Mouse (Mus musculus) spleen, adult 2 months (tissue): ENCODE measurements around the gene Rasgef1c. TPM values are rescaled to one million over a fixed set of nuclear protein-coding genes. Genes with fewer than 3 reads are reported as not detected.

Experiments
- DNase-seq, 2 experiments: peaks; one replicate each; pipeline versions ENCODE4 v3.0.0 to v3.0.0-alpha.2; 2012 to 2021; ENCODE audit warnings: low spot score in 2 of 2, low read depth in 1 of 2
- H3K27ac ChIP-seq: fragments of 200-500 bp; 2 replicates; pipeline ENCODE4 v1.5.1; 2012; ENCODE audit warnings: low read length, inconsistent platforms; ENCODE audit not compliant: insufficient read depth
- H3K27me3 ChIP-seq: fragments of 200-500 bp; 2 replicates; pipeline ENCODE4 v1.6.1; 2012; ENCODE audit warnings: mild to moderate bottlenecking, moderate library complexity, low read length, inconsistent platforms; ENCODE audit not compliant: control insufficient read depth, insufficient read depth
- H3K36me3 ChIP-seq: fragments of 200-500 bp; 2 replicates; pipeline ENCODE4 v1.6.1; 2012; ENCODE audit warnings: mild to moderate bottlenecking, low read length, inconsistent platforms; ENCODE audit not compliant: control insufficient read depth, insufficient read depth
- H3K4me1 ChIP-seq: fragments of 200-500 bp; 2 replicates; pipeline ENCODE4 v1.6.1; 2011; ENCODE audit warnings: inconsistent platforms; ENCODE audit not compliant: control insufficient read depth, insufficient read depth, insufficient read length
- H3K4me3 ChIP-seq: fragments of 200-500 bp; 2 replicates; pipeline ENCODE4 v1.5.1; 2011; ENCODE audit warnings: mild to moderate bottlenecking, inconsistent platforms; ENCODE audit not compliant: insufficient read depth, insufficient read length; ENCODE audit errors: extremely low read depth
- CTCF ChIP-seq: fragments of 200-500 bp; IDR thresholded peaks from 2 replicates; pipeline ENCODE4 v1.5.1; 2011; ENCODE audit warnings: mild to moderate bottlenecking, inconsistent platforms; ENCODE audit not compliant: insufficient read depth, insufficient read length, insufficient replicate concordance; ENCODE audit errors: extremely low read depth
- POLR2A ChIP-seq: fragments of 200-500 bp; IDR thresholded peaks from 2 replicates; pipeline ENCODE4 v1.6.1; 2011; ENCODE audit warnings: low read depth, low read length, inconsistent platforms
- WGBS: fragments of 180-500 bp; shearing (Covaris S2); methylation state at CpG from one replicate; pipeline ENCODE4 v1.1.7; 2018; 5-methylcytosine and 5-hydroxymethylcytosine counted together
- polyA plus RNA-seq: library from polyadenylated mRNA; depleted of rRNA; stranded (reverse); fragments of >200 nt; gene quantifications from 2 replicates; pipeline ENCODE4 v1.2.3, GENCODE M21; 2012; rRNA removed

The Rasgef1c gene
- 0.25 and 0.42 TPM in 2 replicates for polyA plus RNA-seq

- no peaks in the 10 kb centered on the region for H3K36me3 ChIP-seq
- no peaks in the 10 kb centered on the region; the same call in 1 of the 2 replicates for H3K4me1 ChIP-seq
- DNase-seq = peak in 1 of 2 experiments; percentile 44
- peaks cover 14% of the 10 kb centered on the region for H3K27me3 ChIP-seq
- H3K4me3 ChIP-seq = peak within 1 kb of the TSS; percentile 19; the same call in 1 of the 2 replicates
- TF ChIP-seq CTCF = peak; percentile 64; the same call in 1 of the 2 replicates
- TF ChIP-seq POLR2A = no peak
- no peak within 1 kb of the TSS for H3K27ac ChIP-seq
- WGBS = 5% methylated on average over 93 of the region's 99 CpGs
These were observed at the start of gene Rasgef1c for GRCm38 (mm10) chr11:49901659-49902458. Gene Rasgef1c, plus strand, starts transcription at chr11:49901835.

DNA sequence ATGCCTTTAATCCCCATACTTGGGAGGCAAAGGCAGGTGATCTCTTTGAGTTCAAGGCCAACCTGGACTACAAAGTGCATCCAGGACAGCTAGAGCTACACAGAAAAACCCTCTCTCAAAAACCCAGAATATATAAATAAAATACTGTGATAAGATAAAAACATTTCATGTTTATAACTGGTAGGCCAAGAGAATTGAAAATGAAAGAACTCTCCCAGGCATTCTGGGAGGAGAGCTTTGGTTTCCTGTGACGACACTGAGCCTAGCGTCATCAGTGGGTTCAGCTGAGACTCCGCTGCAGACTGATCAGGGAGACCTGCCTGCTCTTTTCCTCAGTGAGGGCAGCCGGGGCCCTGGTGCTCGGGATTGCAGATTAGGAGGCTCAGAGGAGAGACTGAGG, 46.5 kb upstream of the Rasgef1c start:
- peaks cover 7% of the 10 kb centered on the region for H3K4me1 ChIP-seq
- WGBS = 49% methylated on average over 5 of the region's 5 CpGs
- TF ChIP-seq CTCF (no peak), POLR2A (no peak)
- peaks cover 3% of the 10 kb centered on the region; the same call in 1 of the 2 replicates for H3K36me3 ChIP-seq
- H3K27ac ChIP-seq = no peak overlapping the region
- no peak for DNase-seq
- H3K27me3 ChIP-seq = no peaks in the 10 kb centered on the region
- no peak overlapping the region for H3K4me3 ChIP-seq

DNA sequence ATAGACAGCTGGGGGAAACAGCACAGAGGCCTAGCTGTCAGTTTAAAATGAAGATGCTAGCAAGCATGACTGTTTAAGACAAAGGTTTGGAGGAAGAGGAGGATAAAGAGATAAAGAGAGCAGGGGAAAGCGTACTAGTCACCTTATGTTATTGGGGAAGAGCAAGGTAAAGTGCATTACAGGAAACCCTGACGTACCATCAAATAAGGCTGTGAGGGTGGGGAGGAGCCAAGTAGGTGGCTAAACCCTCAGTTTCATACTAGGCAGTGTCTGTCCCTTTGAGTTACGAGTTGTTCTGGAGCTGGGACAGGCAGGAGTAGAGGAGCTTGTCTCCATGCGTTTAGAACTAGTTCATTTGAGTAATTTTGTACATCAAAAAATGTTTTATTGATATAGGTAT, 40.5 kb upstream of the Rasgef1c start:
- no peak for TF ChIP-seq CTCF
- TF ChIP-seq POLR2A = no peak

GRCm38 (mm10) chr11:49863926-49864325, 37.7 kb upstream of the Rasgef1c start:
- Histone ChIP-seq H3K27ac (no peak overlapping the region), H3K36me3 (peaks cover 8% of the 10 kb centered on the region), H3K4me1 (peaks cover 3% of the 10 kb centered on the region; the same call in 1 of the 2 replicates), H3K4me3 (no peak overlapping the region), H3K27me3 (no peaks in the 10 kb centered on the region)
- no peak for DNase-seq
- TF ChIP-seq POLR2A = no peak
- TF ChIP-seq CTCF = no peak

More for the DNA sequence above, 40.5 kb upstream of the Rasgef1c start:
- no peak for DNase-seq
- Histone ChIP-seq H3K27me3 (no peaks in the 10 kb centered on the region), H3K36me3 (peaks cover 5% of the 10 kb centered on the region), H3K4me3 (no peak overlapping the region), H3K27ac (no peak overlapping the region), H3K4me1 (peaks cover 7% of the 10 kb centered on the region)
- 89% methylated on average over 4 of the region's 4 CpGs for WGBS

GRCm38 (mm10) chr11:49867320-49867719, 34.3 kb upstream of the Rasgef1c start:
- WGBS = 94% methylated on average over 5 of the region's 5 CpGs
- TF ChIP-seq CTCF (no peak), POLR2A (no peak)
- Histone ChIP-seq H3K27me3 (no peaks in the 10 kb centered on the region), H3K4me1 (no peaks in the 10 kb centered on the region), H3K27ac (no peak overlapping the region), H3K4me3 (no peak overlapping the region), H3K36me3 (peaks cover 8% of the 10 kb centered on the region)
- DNase-seq = no peak

- no peak for TF ChIP-seq POLR2A
- TF ChIP-seq CTCF = peak; percentile 66; the same call in 1 of the 2 replicates
- H3K4me1 ChIP-seq = no peaks in the 10 kb centered on the region
- DNase-seq = peak; percentile 34 to 46
- no peak overlapping the region for H3K4me3 ChIP-seq
- H3K36me3 ChIP-seq = peaks cover 14% of the 10 kb centered on the region
- no peaks in the 10 kb centered on the region for H3K27me3 ChIP-seq
- no peak overlapping the region for H3K27ac ChIP-seq
These were observed 31.9 kb upstream of the Rasgef1c start for GRCm38 (mm10) chr11:49869762-49870161.

GRCm38 (mm10) chr11:49871914-49872313, 29.7 kb upstream of the Rasgef1c start:
- H3K4me1 ChIP-seq = no peaks in the 10 kb centered on the region
- no peak overlapping the region for H3K27ac ChIP-seq
- peak; percentile 19; the same call in 1 of the 2 replicates for TF ChIP-seq CTCF
- no peak for TF ChIP-seq POLR2A
- no peaks in the 10 kb centered on the region for H3K27me3 ChIP-seq
- H3K4me3 ChIP-seq = no peak overlapping the region
- peak; percentile 4 to 27 for DNase-seq
- peaks cover 12% of the 10 kb centered on the region; the same call in 1 of the 2 replicates for H3K36me3 ChIP-seq
- WGBS = 65% methylated on average over 6 of the region's 6 CpGs
